Mouse (Mus musculus): ENCODE results near the gene Fbxl13.
"Not testable (repeated sequence)": the region's sequence is repeated elsewhere in the genome, so short reads cannot be mapped to it uniquely, and the experiment has no call there.

The Fbxl13 gene

DNA sequence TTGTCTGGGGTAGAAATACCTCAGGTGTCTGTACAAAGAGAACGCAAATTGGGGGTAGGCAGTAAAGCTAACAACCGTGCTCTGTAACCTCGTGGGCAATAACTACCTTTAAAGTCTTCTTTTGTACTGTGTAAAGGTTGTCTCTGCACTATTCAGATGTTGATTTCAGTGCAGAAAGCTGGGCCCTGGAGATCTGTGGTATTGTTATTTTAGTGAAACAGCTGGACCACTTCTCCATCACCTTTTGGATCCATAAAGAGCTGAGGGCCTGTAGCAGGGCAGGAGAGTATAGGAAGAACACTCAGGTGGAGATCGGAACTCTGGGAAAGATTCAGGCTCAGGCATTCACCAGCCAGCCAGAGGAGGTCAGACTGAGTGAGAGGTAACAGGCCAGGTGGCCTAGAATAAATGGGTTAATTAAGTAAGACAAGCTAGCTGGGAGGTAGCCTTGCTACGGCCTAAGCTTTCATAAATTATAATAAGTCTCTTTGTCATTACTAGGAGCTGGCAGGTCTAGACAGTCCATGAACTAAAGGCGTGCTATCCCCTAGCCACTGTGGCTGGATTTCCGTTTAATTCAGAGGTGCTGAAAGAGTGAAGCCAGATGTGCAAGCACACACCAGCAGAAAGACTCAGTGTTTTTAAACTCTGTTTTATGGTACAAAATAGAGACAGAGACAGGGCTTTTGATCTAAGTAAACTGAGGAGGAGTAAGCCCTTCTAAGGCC lies 6.6 kb upstream of the Fbxl13 start:
- no peak for DNase-seq

DNA sequence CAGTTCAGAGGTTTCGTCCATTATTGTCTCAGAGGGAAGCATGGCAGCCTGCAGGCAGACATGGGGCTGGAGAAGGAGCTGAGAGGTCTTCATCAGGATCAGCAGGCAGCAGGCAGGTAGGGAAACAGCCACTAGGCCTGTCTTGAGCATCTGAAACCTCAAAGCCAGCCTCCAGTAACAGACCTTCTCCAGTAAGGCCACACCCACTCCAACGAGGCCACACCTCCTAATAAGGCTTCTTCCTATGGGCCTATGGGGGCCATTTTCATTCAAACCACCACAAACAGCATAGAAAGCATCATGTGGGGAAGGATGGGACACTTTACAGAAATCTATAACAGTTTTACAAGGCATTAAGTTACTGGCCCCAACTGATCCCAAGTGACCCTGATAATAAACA lies 5.3 kb upstream of the Fbxl13 start:
- no peak for DNase-seq

DNA sequence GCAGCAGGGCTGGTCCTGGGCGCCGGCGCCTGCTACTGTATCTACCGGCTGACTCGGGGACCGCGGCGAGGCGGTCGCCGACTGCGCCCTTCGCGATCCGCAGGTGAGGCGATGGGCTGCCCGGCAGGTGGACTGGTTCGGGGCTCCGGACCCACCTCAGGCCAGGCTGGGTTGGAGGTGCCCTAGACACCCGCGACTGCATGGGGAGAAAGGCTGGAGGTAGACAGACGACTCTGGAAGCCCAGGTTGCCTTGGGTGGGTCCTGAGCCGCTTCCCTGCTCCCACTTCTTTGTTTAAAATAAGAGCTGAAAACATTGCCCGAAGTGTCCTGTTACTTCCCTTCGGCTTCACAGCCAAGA lies 678 bp upstream of the Fbxl13 start:
- DNase-seq: no peak

DNA sequence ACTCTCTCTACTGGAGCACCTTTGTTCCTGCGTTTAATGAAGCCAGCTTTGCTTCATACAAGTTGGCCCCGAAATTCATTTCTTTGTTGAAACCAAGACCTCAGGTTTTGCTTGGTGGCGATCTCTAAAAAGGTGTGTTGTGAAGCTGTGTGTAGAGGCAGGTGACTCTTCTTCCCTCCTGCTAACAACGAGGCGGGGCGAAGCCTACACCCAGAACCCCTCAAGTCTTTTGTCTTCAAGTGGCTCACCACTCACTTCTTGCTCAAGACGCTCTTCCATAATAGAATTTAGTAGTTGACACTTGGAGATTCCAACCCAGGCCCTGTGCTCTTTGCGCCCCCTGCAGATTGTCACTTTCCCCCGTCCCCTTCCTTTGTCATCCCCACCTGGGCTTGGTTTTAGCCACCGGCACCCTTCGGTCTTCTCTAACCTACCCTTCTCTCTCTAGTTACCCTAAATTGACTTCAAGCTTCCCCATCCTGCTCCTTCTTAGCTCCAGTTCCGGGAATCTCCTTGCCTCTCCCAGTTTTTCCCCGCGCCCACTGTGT lies 469 bp downstream of the Fbxl13 start:
- DNase-seq: no peak

DNA sequence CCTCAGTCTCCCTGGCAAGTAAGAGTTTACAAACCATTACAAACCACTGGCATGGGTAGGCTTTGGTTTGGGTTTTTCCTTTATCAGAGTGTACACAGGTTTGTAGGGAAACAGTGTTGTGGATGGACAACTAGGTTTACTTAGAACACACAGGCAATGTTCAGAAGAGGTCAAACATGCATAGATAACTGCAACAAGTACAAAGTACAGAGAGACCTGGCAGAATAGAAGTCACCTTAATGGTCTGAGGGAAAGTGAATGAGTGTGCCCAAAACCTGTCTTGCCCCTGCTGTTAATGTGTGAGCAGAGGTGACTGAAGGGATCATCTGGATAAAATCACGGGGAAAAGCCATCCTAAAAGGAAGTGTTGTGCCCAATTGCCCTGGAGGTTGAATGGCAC lies 1.8 kb downstream of the Fbxl13 start:
- DNase-seq: no peak

DNA sequence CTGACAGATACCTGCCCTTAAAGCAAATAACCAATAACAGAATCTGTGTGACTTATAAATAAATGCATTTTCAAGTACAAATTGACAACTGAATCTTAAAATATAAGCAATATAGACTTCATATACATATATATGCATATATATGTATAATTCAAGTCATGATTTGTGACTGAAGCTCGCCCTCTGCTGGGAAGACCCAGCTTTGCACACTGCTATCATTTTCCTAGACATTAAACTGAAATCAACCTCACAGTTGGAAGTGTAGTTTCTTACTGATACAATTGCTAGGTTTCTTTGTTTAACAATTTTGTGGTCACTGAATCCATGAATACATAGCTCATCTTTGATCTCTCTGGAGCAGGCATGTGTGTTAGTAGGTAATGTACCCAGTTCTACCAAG lies 4.5 kb downstream of the Fbxl13 start:
- DNase-seq: peak; percentile 66

DNA sequence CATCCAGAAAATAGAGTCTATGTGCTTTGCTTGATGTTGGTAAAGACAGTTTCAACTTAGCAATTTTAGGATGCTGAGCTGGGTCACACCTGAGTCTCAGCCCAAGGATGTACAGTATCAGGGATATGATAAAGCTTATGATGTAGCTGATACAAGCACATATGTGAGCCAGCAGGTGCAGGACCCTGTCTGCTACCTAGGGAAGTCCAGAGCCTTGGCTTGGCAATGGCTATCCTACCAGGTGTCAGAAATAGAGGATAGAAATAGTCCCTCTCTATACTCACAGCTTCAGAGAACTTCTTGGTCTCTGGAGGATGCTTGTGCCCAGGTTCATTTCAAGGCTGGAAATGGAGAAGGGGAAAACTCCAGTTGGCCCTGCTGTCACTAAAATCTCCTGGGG lies 19.5 kb downstream of the Fbxl13 start:
- no peak for DNase-seq

DNA sequence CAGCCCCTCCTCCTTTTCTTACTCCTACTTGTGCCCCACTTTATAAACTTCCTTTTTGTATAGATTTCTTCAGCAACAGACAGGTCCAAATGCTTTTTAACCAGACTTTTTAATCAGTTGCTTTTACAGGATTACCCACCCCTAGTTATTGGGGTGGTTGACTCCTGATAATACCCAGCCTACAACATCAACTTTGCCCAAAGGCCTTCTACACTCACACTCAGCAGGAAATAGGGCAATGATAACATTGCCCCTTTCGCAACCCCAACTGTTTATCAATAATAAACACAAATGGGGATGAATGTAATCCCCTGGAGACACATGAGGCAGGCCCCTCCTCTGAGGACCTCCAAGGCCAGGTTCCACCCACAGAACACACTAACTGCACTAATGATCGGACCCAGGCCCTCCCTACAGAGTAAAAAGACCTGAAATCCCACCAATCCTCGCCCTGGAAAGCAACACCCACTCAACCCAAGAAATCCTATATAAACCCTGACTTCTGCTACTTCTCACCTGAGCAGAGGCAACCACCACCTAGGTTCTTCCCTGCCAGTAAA lies 28.9 kb downstream of the Fbxl13 start:
- DNase-seq: no peak

DNA sequence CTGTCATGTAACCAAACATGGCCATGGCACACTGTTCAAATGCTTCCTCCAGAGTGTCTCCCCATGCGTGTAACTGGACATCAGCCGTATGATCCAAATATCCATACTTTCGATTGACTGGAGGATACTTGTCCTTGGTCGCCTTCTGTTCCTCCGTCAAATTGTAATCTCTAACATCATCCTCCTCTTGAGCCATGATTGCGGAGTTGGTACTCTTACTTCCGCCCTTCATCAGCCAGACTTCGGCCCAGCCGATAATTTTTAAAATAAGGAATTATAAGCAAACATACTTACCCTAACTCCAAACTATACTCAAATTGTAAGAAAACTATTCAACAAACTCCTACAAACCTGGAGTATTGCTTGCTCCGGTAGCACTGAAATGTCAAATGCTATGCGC lies 31.1 kb downstream of the Fbxl13 start:
- DNase-seq: not testable (repeated sequence)

DNA sequence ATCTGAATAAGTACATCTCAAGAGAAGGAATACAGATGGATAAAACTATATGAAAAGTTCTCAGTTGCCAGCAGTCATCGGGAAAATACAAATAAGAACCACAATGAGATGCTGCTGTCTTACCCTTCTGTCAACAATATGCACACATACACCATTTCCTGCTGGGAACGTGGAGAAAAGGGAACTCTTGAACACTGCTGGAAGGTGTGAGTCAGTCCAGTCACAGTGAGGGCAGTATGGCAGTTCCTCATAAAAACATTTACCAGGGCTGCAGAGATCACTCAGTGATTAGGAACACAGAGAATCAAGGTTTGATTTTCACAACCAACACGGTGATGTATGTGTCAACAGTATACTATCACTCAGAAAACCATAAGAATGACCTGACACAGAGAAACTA lies 34.4 kb downstream of the Fbxl13 start:
- DNase-seq: no peak

DNA sequence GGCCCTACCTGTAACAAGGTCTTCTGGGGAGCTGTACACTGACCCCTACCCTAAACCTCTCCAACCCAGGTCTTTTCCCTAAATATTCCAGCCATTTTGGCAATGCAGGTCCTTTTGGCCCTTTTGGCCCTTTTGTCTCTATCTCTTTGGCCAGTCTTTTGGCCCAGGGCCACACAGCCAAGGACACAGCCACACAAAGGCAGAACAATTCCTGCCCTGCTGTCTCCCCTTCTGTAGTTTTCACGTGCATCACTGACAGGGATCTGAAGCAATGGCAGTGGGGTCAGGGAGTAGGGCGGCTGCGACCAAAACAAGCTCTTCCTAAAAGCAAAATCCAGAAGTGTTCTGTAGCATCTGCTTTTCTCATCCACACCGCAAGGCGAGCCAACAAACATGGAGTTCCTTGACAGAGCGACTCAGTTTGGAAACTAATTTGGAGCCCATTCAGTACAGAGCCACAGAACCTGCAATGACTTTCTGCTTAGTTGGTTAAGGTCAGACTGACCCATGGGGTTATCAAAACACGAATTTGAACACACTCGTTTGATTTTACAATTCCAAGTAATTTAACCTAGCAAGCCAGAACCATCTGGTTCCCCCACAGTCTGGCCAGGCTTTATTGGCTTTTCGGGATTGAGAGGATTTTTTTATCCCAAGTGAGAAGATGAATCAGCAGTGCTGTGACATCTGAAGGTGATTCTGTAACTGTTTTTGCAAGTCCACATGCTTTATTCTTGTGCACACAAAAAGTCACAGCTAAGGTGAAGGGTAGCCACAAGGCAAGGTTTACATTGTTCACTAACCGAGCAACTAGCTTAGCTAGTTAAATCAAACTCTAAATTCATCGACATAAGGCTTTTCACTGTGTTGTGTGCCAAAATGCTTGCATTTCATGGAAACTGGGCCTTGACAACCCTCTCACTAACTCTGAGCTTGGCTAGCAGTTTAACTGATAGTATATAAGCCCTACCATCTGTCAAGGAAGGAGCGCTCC lies 36.8 kb downstream of the Fbxl13 start:
- DNase-seq: no peak

DNA sequence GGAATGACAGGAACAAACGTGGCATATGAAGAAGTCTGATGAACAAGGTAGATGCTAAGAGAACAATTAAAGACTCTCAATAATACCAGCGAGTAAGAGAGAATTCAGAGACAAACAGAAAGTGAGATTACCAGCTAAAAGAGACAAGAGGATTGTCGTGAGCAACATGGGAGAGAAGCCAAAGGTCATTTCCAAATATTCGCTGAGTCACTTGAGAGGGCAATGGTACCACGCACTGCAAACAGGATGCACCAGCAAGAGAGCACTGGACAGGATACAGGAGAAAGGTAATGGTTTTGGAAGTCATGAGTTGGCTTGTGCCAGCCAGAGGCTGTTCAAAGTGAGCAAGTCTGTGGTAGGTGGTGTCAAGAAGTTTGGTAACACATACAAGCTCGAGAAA lies 39.5 kb downstream of the Fbxl13 start:
- DNase-seq: no peak

DNA sequence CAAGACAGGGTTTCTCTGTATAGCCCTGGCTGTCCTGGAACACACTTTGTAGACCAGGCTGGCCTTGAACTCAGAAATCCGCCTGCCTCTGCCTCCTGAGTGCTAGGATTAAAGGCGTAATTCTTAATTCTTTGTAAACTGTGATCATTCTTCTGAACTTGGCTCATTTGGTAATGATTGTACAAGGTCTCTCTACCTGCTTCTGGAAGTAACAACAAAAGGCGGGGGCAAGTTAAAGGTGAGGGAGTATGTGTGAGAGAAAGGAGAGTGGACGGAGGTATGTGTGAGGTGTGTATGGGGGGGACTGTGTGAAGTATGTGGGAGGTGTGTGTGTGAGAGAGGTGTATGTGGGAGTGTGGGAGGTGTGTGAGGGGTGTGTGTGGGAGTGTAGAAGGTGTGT lies 45.5 kb downstream of the Fbxl13 start:
- no peak for DNase-seq

DNA sequence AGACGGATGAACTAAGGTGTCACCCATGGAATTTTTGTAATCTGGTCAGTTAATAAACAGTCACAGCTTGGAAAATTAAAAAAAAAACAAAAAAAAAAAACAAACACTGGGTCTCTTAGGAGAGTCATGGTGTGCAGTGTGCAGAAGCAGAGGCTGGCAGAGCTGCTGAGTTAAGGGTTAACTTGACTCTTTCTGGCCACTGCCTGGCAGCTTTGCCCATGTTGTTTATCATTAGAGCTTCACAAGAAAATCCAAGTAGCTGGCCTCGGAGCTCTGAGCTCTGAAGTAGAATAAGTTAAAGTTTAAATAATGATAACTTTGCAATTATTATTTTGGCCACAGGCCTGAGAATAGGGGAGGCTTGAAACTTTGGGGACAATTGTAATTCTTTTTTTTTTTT lies 45.9 kb downstream of the Fbxl13 start:
- DNase-seq: not testable (repeated sequence)

DNA sequence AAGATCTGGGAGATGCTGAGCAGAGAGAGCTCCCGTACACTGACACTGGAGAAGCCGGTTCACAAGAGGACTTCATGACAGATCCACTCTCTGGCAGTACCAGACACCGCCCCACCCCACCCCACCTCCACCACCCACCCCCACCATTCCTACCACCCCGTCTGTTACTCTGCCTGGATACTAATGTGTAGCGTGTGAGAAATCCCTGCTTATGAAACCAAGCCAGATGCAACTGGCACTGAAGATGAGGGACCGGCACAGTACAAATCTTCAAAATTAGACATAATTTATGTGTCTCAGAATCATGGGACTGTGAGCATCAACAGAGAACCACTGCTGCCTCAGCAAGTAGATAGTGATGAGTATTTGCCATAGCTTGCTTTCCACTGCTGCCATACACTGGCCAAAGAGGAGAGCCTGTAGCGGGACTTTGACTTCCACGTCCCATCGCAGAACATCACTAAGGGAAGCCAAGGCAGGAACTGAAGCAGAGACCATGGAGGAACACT lies 52.2 kb downstream of the Fbxl13 start:
- DNase-seq: no peak

DNA sequence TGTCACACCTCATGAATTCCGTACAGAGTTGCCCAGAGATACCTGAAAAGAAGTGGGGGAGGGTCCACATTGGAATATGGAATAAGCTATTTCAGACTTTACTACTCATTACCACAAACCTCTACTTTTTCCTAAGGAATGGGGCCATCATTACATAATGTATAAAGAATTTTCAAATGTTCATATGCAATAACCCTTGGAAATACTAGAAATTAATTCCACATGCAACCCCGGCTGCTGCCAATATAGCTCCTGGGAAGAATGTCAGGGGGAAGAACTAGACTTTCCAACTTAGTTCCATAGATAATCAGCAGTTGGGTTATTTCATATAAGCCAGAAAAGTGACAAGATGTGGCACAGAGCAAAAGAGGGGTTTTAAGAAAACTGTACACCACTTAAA lies 53.3 kb downstream of the Fbxl13 start:
- DNase-seq: no peak

DNA sequence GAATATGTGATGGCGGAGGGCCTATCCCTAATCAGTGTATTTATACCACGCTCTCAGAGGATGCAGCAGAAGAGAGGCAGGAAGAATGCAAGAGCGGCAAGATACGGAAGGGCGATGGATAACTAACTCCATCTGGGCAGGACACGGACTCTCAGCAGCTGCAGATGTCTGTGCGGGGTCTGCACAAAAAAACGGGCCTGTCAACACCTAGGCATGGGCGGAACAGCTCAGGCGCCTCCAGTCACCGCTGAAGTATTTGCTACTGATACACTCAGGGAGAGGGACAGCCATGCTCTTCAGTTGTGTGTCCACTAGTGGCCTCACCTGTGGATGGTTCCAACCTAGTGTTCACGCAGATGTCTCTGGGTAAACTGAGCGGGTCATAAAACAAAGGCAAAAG lies 57.2 kb downstream of the Fbxl13 start:
- no peak for DNase-seq

DNA sequence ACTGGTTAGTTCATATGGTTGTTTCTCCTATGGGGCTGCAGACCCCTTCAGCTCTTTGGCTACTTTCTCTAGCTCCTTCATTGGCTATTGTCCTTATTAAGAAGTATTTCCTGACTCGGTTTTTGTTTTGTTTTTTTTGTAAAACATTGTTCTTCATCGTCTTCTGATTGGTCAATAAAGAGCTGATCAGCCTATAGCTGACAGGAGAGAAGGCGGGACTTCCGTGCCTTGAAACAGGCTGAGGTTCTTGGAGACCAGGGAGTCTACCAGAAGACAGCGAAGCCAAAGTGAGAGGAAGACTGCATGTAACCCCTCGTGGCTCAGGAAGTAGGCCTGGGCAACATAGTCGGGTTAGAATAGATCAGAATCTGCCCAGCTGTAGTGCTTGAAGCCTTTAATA lies 57.8 kb downstream of the Fbxl13 start:
- DNase-seq: no peak

DNA sequence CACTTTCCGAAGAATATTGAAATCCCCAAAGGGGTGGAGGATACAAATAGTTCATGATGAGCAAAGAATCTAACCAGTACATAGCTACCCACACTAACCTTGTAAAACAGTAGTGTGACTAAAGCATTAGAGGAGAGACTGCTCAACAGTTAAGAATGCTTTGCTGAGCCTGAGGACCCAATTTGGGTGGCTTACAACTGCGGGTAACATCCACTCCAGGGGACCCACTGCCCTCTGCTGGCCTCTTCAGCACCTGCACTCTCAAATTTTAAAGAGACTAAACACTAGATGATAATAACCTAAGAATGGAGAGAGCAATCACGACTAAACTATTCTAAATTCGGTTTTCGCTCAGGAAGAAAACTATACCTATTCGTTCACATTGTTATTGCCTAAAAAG lies 58.7 kb downstream of the Fbxl13 start:
- DNase-seq: peak; percentile 51

DNA sequence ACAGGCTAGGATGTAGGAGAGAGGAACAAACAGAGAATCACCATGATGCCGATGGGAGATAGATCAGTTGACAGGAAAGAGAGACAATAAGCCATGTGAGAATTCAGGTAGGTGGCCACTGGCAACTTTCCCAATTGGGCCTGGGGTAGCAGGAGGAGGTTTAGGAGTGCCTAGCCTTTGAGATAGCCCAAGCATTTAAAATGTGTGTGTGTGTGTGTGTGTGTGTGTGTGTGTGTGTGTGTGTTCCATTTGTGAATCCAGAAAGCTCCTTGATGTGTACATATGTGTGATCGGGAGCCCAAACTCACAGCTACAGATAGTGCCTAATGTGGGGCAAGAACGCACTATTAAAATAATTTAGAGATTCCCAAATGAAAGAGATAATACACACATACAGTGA lies 67.3 kb downstream of the Fbxl13 start:
- no peak for DNase-seq

DNA sequence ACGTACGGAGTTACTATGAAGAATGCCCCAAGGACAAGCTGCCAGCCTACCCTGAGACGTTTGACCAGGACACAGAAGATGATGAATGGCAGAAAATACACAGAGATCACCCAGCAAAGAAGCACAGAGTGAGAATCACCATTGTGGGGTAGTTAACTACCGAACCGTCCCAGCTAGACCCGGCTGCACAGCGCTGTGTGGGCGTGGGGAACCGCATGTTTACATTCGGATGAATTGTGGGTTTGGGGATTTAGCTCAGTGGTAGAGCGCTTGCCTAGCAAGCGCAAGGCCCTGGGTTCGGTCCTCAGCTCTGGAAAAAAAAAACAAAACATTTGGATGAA lies 70.3 kb downstream of the Fbxl13 start:
- DNase-seq: no peak

DNA sequence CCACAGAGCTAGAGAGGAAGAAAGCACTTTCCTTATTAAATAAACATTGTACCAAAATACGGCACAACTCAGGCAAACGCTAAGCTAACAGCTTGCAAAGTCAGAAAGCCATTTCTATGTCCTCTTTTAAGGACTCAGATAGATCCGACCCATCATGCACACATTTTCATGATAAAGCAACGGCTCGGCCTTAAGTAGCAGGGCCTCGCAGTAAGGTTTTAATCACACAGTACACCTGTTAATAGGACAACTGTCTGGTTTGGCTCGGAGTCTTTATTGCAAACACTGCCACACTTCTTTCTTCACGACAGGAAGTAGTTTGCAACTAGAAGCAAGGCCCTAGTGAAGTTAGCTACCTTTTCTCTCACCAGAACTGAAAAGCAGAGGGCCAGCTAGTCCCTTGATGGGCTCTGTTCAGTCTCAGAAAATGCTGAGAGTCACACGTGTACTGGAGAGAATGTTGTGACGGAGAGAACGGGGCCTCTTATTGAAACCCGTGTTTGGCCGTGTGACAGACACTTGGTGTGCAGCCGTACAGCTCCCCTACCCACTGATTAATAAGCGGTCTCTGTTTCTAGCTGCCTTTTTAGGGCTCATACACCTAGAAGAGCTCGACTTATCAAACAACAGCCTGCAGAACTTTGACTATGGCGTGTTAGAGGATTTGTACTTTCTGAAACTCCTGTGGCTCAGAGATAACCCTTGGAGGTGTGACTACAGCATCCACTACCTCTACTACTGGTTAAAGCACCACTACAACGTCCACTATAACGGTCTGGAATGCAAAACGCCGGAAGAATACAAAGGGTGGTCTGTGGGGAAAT lies 70.8 kb downstream of the Fbxl13 start:
- no peak for DNase-seq
